ENCODE assay signal across 9 mouse cellular contexts in genomic region chr1:193450201-193450600, GRCm38 (mm10).
DNase-seq lines count a peak whose midpoint lies in the region; ATAC-seq and TF ChIP-seq lines count a peak whose summit lies in the region.
"Had no signal": no experiment of that assay in that cellular context is flagged by ENCODE, and none has a peak within 500 bp of the region (broad histone marks: within the 10 kb centered on the region; RNA-seq: fewer than 3 reads in every experiment).

No protein-coding gene starts in this region.

- peaks cover 38% of the 10 kb centered on the region for H3K4me1 ChIP-seq in heart, embryonic 16.5 days (ENCODE audit: control insufficient read depth, insufficient read depth, low read length)
- H3K4me1 ChIP-seq in forebrain, embryonic 13.5 days: peaks cover 16% of the 10 kb centered on the region
- H3K4me1 ChIP-seq in midbrain, embryonic 11.5 days (ENCODE audit: control insufficient read depth, insufficient read depth, low read length): peaks cover 3% of the 10 kb centered on the region; the same call in 1 of the 2 replicates

- H3K27ac ChIP-seq in heart, embryonic 16.5 days (ENCODE audit: low read length): peak overlapping the region; percentile 75
- H3K27ac ChIP-seq in forebrain, embryonic 13.5 days: peak overlapping the region; percentile 68
- no peak overlapping the region for H3K27ac ChIP-seq in midbrain, embryonic 11.5 days (ENCODE audit: low read depth, low read length)
- H3K27ac ChIP-seq in gastrocnemius, adult 2 months: no peak overlapping the region
- H3K27ac ChIP-seq: macrophage had no signal

- DNase-seq in heart, postnatal 36 days: no peak
- peak; percentile 44 for DNase-seq in ES-CJ7 (ENCODE audit: low read depth, low spot score)
- peak; percentile 83 for DNase-seq in midbrain, embryonic 11.5 days (ENCODE audit: low spot score, missing footprints)
- DNase-seq in ovary, postnatal 10 days (ENCODE audit: low spot score): no peak
- DNase-seq in adrenal gland, postnatal 25 days: no peak
- no peak for DNase-seq in gastrocnemius, adult 2 months

- no peaks in the 10 kb centered on the region for H3K9me3 ChIP-seq in heart, embryonic 16.5 days (replicated peaks; ENCODE audit: control insufficient read depth, low read length)
- no peaks in the 10 kb centered on the region for H3K9me3 ChIP-seq in forebrain, embryonic 13.5 days (replicated peaks)
- H3K9me3 ChIP-seq in midbrain, embryonic 11.5 days (ENCODE audit: control insufficient read depth, low read length): no peaks in the 10 kb centered on the region

- ATAC-seq in heart, embryonic 16.5 days (replicated peaks; ENCODE audit: extremely low read depth, insufficient read depth, low FRiP score): no peak
- no peak; the same call in 1 of the 2 replicates for ATAC-seq in forebrain, embryonic 13.5 days
- no peak for ATAC-seq in midbrain, embryonic 11.5 days (ENCODE audit: low FRiP score)

- intact Hi-C loops in heart, postnatal 36 days (cut with DNase I): no loop called here
- intact Hi-C loops in gastrocnemius, adult 2 months (cut with DNase I): loop anchor here (5.0 kb wide), 1 partner anchor 252 kb away; no protein-coding TSS in a partner anchor

- WGBS in heart, embryonic 16.5 days: 75% methylated on average over 6 of the region's 6 CpGs
- WGBS in forebrain, embryonic 13.5 days: 58% methylated on average over 6 of the region's 6 CpGs
- WGBS in midbrain, embryonic 11.5 days: 77% methylated on average over 6 of the region's 6 CpGs

- H3K27me3 ChIP-seq in heart, embryonic 16.5 days (ENCODE audit: control insufficient read depth, insufficient read depth, low read length): no peaks in the 10 kb centered on the region
- H3K27me3 ChIP-seq in forebrain, embryonic 13.5 days: no peaks in the 10 kb centered on the region
- no peaks in the 10 kb centered on the region for H3K27me3 ChIP-seq in midbrain, embryonic 11.5 days (ENCODE audit: control insufficient read depth, insufficient read depth, low read length)

- no peak overlapping the region for H3K4me3 ChIP-seq in heart, embryonic 16.5 days (ENCODE audit: low read length)
- H3K4me3 ChIP-seq in forebrain, embryonic 13.5 days: no peak overlapping the region
- H3K4me3 ChIP-seq in midbrain, embryonic 11.5 days (ENCODE audit: low read depth, low read length): no peak overlapping the region
- H3K4me3 ChIP-seq in gastrocnemius, adult 2 months: no peak overlapping the region

- H3K9ac ChIP-seq in heart, embryonic 16.5 days (ENCODE audit: low read length): 0 out of 2 replicates have a peak overlapping the region, but pooled peaks have one; percentile 15
- H3K9ac ChIP-seq in forebrain, embryonic 13.5 days: no peak overlapping the region; the same call in 1 of the 2 replicates
- H3K9ac ChIP-seq in midbrain, embryonic 11.5 days (ENCODE audit: low read length): no peak overlapping the region; the same call in 1 of the 2 replicates

- no peak for TF ChIP-seq CTCF in gastrocnemius, adult 2 months (IDR thresholded peaks at IDR 0.05)

- H3K4me2 ChIP-seq in heart, embryonic 16.5 days (ENCODE audit: low read depth, low read length): peak overlapping the region; percentile 27; the same call in 1 of the 2 replicates
- H3K4me2 ChIP-seq in forebrain, embryonic 13.5 days: no peak overlapping the region
- no peak overlapping the region for H3K4me2 ChIP-seq in midbrain, embryonic 11.5 days

- H3K36me3 ChIP-seq in heart, embryonic 16.5 days (ENCODE audit: control insufficient read depth, insufficient read depth): no peaks in the 10 kb centered on the region
- H3K36me3 ChIP-seq in forebrain, embryonic 13.5 days (ENCODE audit: poor library complexity, severe bottlenecking): no peaks in the 10 kb centered on the region
- H3K36me3 ChIP-seq in midbrain, embryonic 11.5 days (ENCODE audit: control insufficient read depth, insufficient read depth, low read length): no peaks in the 10 kb centered on the region

Comparison
In these comparisons a context has a peak if more than half of its experiments do, and no peak if none do; other contexts are left out.
1. H3K27ac ChIP-seq: peak in heart, embryonic 16.5 days (single experiment) and forebrain, embryonic 13.5 days (single experiment); none in midbrain, embryonic 11.5 days (single experiment) and gastrocnemius, adult 2 months (single experiment).
2. DNase-seq: peak in ES-CJ7 (single experiment) and midbrain, embryonic 11.5 days (single experiment); none in heart, postnatal 36 days (0 of 2), ovary, postnatal 10 days (single experiment), adrenal gland, postnatal 25 days (single experiment) and gastrocnemius, adult 2 months (single experiment).